Mouse (Mus musculus) kidney, postnatal 0 days (tissue): ENCODE data around the gene Pcbp3. TPM values are rescaled to one million over a fixed set of nuclear protein-coding genes. Genes with fewer than 3 reads are reported as not detected.
A peak's percentile ranks its signal among the peaks of the same experiment; 100 is the strongest.

Source experiments
- ATAC-seq: fragments of 200-750 bp; cut with Nextera tagmentation; replicated peaks from 2 replicates; pipeline ENCODE4 v1.8.0; 2017; ENCODE audit warnings: low read depth, moderate number of reproducible peaks, moderate TSS enrichment, moderate library complexity; ENCODE audit not compliant: low FRiP score
- DNase-seq: peaks from one replicate; pipeline ENCODE4 v3.0.0-alpha.2; 2016; ENCODE audit warnings: low spot score
- H3K27ac ChIP-seq: fragments of 300-500 bp; sonication (generic); 2 replicates; pipeline ENCODE4 v1.5.1; 2014; ENCODE audit warnings: mild to moderate bottlenecking
- H3K27me3 ChIP-seq: fragments of 300-500 bp; sonication (generic); 2 replicates; pipeline ENCODE4 v1.6.1; 2014; ENCODE audit warnings: low read length, mixed read lengths; ENCODE audit not compliant: insufficient read depth
- H3K36me3 ChIP-seq: fragments of 300-500 bp; sonication (generic); 2 replicates; pipeline ENCODE4 v1.6.1; 2014; ENCODE audit warnings: low read length, mixed read lengths; ENCODE audit not compliant: insufficient read depth
- H3K4me1 ChIP-seq: fragments of 300-500 bp; sonication (generic); replicated peaks from 2 replicates; pipeline ENCODE4 v1.6.1; 2014; ENCODE audit warnings: antibody characterized with exemption, low read length, mixed read lengths; ENCODE audit not compliant: insufficient read depth
- H3K4me2 ChIP-seq: fragments of 300-500 bp; sonication (generic); 2 replicates; pipeline ENCODE4 v1.6.1; 2014; ENCODE audit warnings: mild to moderate bottlenecking, low read length, moderate library complexity, mixed read lengths
- H3K4me3 ChIP-seq: fragments of 300-500 bp; sonication (generic); replicated peaks from 2 replicates; pipeline ENCODE4 v1.5.1; 2014; ENCODE audit warnings: low read depth, low read length
- H3K9ac ChIP-seq: fragments of 300-500 bp; sonication (generic); 2 replicates; pipeline ENCODE4 v1.6.1; 2014; ENCODE audit warnings: low read depth, low read length
- H3K9me3 ChIP-seq: fragments of 300-500 bp; sonication (generic); replicated peaks from 2 replicates; pipeline ENCODE4 v1.6.1; 2016; ENCODE audit warnings: low read length, inconsistent platforms, mixed read lengths
- CTCF ChIP-seq: IDR thresholded peaks from 2 replicates; pipeline ENCODE4 v1.5.1; 2016; ENCODE audit warnings: antibody characterized with exemption, low read depth, mild to moderate bottlenecking, moderate library complexity
- WGBS: fragments of 180-500 bp; shearing (Covaris S2); extraction: QIAGEN DNeasy Blood & Tissue Kit; methylation state at CpG from one replicate; pipeline ENCODE4 v1.1.7; 2014; 5-methylcytosine and 5-hydroxymethylcytosine counted together
- polyA plus RNA-seq: library from polyadenylated mRNA; unstranded; fragments of >200 nt; fragmentation: Nextera tagmentation; extraction: Ambion mirVana; gene quantifications from 2 replicates; pipeline ENCODE4 v1.2.1, GENCODE M21; 2015

The Pcbp3 gene
- polyA plus RNA-seq, 1 experiment from 2014 or later: 32.3 TPM

- H3K4me2 ChIP-seq: peak overlapping the region; percentile 13; the same call in 1 of the 2 replicates
- 7% methylated on average over 6 of the region's 6 CpGs for WGBS
- H3K4me3 ChIP-seq: no peak overlapping the region
- peaks cover 13% of the 10 kb centered on the region; the same call in 1 of the 2 replicates for H3K4me1 ChIP-seq
- H3K9me3 ChIP-seq: no peaks in the 10 kb centered on the region
- H3K36me3 ChIP-seq: no peaks in the 10 kb centered on the region
- ATAC-seq: no peak
- 0 out of 2 replicates have a peak overlapping the region, but pooled peaks have one; percentile 8 for H3K27ac ChIP-seq
- no peak for TF ChIP-seq CTCF
- H3K27me3 ChIP-seq: no peaks in the 10 kb centered on the region
- DNase-seq: peak; percentile 67
- no peak overlapping the region for H3K9ac ChIP-seq
These were observed 2.7 kb upstream of the Pcbp3 start for GRCm38 (mm10) chr10:76964436-76964835.

GRCm38 (mm10) chr10:76963997-76964396 is 2.3 kb upstream of the Pcbp3 start:
- Histone ChIP-seq H3K9ac (no peak overlapping the region), H3K9me3 (no peaks in the 10 kb centered on the region), H3K4me1 (peaks cover 13% of the 10 kb centered on the region; the same call in 1 of the 2 replicates), H3K4me2 (peak overlapping the region; percentile 13; the same call in 1 of the 2 replicates), H3K36me3 (no peaks in the 10 kb centered on the region), H3K4me3 (no peak overlapping the region), H3K27me3 (no peaks in the 10 kb centered on the region), H3K27ac (0 out of 2 replicates have a peak overlapping the region, but pooled peaks have one; percentile 8)
- no peak for TF ChIP-seq CTCF
- WGBS: 11% methylated on average over 9 of the region's 9 CpGs
- ATAC-seq (no peak), DNase-seq (peak; percentile 57)

- Histone ChIP-seq H3K9me3 (no peaks in the 10 kb centered on the region), H3K4me2 (peak overlapping the region; percentile 73), H3K4me3 (peak overlapping the region; percentile 45), H3K27ac (no peak overlapping the region), H3K4me1 (peaks cover 13% of the 10 kb centered on the region; the same call in 1 of the 2 replicates), H3K9ac (peak overlapping the region; percentile 59), H3K27me3 (no peaks in the 10 kb centered on the region), H3K36me3 (no peaks in the 10 kb centered on the region)
- DNase-seq: no peak
- 8% methylated on average over 11 of the region's 11 CpGs for WGBS
- no peak for TF ChIP-seq CTCF
- no peak for ATAC-seq
These were observed 531 bp downstream of the Pcbp3 start for GRCm38 (mm10) chr10:76961156-76961555.

GRCm38 (mm10) chr10:76958201-76958600 is 3.5 kb downstream of the Pcbp3 start:
- Histone ChIP-seq H3K4me3 (no peak overlapping the region), H3K36me3 (no peaks in the 10 kb centered on the region), H3K27me3 (no peaks in the 10 kb centered on the region), H3K9me3 (no peaks in the 10 kb centered on the region), H3K9ac (no peak overlapping the region), H3K4me1 (peaks cover 4% of the 10 kb centered on the region; the same call in 1 of the 2 replicates), H3K27ac (no peak overlapping the region), H3K4me2 (no peak overlapping the region)
- no peak for ATAC-seq
- no peak for TF ChIP-seq CTCF
- WGBS: 54% methylated on average over 3 of the region's 3 CpGs
- peak; percentile 39 for DNase-seq

GRCm38 (mm10) chr10:76956200-76956599 is 5.5 kb downstream of the Pcbp3 start:
- peak; percentile 87 for ATAC-seq
- DNase-seq: peak; percentile 77

GRCm38 (mm10) chr10:76941038-76941437 is 20.6 kb downstream of the Pcbp3 start:
- peak; percentile 10 for DNase-seq

More at GRCm38 (mm10) chr10:76956200-76956599, 5.5 kb downstream of the Pcbp3 start:
- Histone ChIP-seq H3K9me3 (no peaks in the 10 kb centered on the region), H3K4me2 (no peak overlapping the region), H3K4me1 (no peaks in the 10 kb centered on the region; the same call in 1 of the 2 replicates), H3K9ac (no peak overlapping the region), H3K36me3 (no peaks in the 10 kb centered on the region), H3K27me3 (no peaks in the 10 kb centered on the region), H3K27ac (no peak overlapping the region), H3K4me3 (no peak overlapping the region)
- WGBS: 21% methylated on average over 6 of the region's 6 CpGs
- TF ChIP-seq CTCF: no peak

GRCm38 (mm10) chr10:76936827-76937226 is 24.9 kb downstream of the Pcbp3 start:
- Histone ChIP-seq H3K4me2 (no peak overlapping the region), H3K36me3 (no peaks in the 10 kb centered on the region), H3K9me3 (no peaks in the 10 kb centered on the region), H3K27ac (no peak overlapping the region), H3K4me1 (no peaks in the 10 kb centered on the region), H3K27me3 (no peaks in the 10 kb centered on the region), H3K4me3 (no peak overlapping the region), H3K9ac (no peak overlapping the region)
- no peak for TF ChIP-seq CTCF
- ATAC-seq (no peak), DNase-seq (no peak)
- WGBS: 93% methylated on average over 6 of the region's 6 CpGs

More at GRCm38 (mm10) chr10:76941038-76941437, 20.6 kb downstream of the Pcbp3 start:
- Histone ChIP-seq H3K9ac (no peak overlapping the region), H3K4me3 (no peak overlapping the region), H3K27ac (no peak overlapping the region), H3K36me3 (no peaks in the 10 kb centered on the region), H3K4me1 (no peaks in the 10 kb centered on the region), H3K27me3 (no peaks in the 10 kb centered on the region), H3K4me2 (no peak overlapping the region), H3K9me3 (no peaks in the 10 kb centered on the region)
- TF ChIP-seq CTCF: no peak
- peak; percentile 63; the same call in 1 of the 2 replicates for ATAC-seq
- 53% methylated on average over 4 of the region's 4 CpGs for WGBS
